Mouse (Mus musculus): ENCODE data around the gene Adamtsl1. TPM values are rescaled to one million over a fixed set of nuclear protein-coding genes. Genes with fewer than 3 reads are reported as not detected.

Adamtsl1 gene
- polyA plus RNA-seq, 1 experiment from 2014 or later, result 12.5 TPM

DNA sequence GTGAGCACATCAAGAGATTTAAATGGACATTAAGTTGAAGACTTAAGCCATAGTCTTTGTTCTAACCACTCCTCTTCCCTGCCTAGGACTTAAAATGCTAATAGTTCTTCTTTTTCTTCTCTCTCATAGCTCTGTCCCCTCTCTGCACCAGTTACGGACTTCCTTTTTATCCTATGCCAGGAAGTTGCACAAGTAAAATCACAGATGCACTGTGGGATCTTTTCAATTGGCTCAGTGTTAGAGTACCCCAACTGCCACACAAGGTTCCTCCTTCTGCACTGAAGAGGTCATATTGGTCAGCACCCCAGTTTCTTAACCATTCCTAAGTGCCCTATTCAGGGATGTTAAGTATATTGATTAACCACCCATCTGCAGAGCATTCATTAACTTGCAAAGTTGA, 15.9 kb downstream of the Adamtsl1 start:
- Histone ChIP-seq H3K4me1 (ENCODE audit: control insufficient read depth, insufficient read depth, low read depth, low read length) (no peaks in the 10 kb centered on the region), H3K4me2 (ENCODE audit: low read length) (no peak overlapping the region), H3K9ac (ENCODE audit: low read depth, low read length) (no peak overlapping the region), H3K36me3 (ENCODE audit: control insufficient read depth, insufficient read depth, low read length) (no peaks in the 10 kb centered on the region), H3K4me3 (ENCODE audit: low read length) (no peak overlapping the region), H3K9me3 (ENCODE audit: control insufficient read depth, low read length) (no peaks in the 10 kb centered on the region), H3K27ac (ENCODE audit: low read depth, low read length) (no peak overlapping the region), H3K27me3 (replicated peaks; ENCODE audit: control insufficient read depth, insufficient read depth, low read length) (no peaks in the 10 kb centered on the region)
- ATAC-seq, result no peak
- 67% methylated on average over 1 of the region's 1 CpGs for WGBS

DNA sequence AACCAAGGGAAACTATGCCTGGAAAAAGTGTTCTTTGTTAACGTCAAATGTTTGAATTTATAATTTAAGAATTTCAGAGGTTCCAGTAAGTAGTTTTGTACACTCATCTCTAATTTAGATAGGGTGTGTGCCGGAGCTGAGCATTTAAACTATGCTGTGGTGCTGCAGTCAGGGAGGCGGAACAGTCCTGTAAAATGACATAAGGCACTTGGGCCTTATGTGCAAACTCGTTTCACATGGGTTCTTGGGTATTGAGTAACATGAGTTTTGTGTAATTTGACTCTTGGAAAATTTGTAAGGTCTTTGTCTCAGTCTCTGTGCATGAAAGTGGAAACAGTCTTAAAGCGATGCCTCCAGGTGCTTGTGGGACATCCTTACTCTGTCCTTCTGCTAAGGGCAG, 25.7 kb downstream of the Adamtsl1 start:
- Histone ChIP-seq H3K27me3 (replicated peaks; ENCODE audit: control insufficient read depth, insufficient read depth, low read length) (no peaks in the 10 kb centered on the region), H3K36me3 (ENCODE audit: control insufficient read depth, insufficient read depth, low read length) (no peaks in the 10 kb centered on the region), H3K4me2 (ENCODE audit: low read length) (no peak overlapping the region), H3K4me1 (ENCODE audit: control insufficient read depth, insufficient read depth, low read depth, low read length) (no peaks in the 10 kb centered on the region), H3K9ac (ENCODE audit: low read depth, low read length) (no peak overlapping the region), H3K9me3 (ENCODE audit: control insufficient read depth, low read length) (no peaks in the 10 kb centered on the region), H3K4me3 (ENCODE audit: low read length) (no peak overlapping the region), H3K27ac (ENCODE audit: low read depth, low read length) (no peak overlapping the region)
- ATAC-seq, result no peak
- 85% methylated on average over 5 of the region's 5 CpGs for WGBS

DNA sequence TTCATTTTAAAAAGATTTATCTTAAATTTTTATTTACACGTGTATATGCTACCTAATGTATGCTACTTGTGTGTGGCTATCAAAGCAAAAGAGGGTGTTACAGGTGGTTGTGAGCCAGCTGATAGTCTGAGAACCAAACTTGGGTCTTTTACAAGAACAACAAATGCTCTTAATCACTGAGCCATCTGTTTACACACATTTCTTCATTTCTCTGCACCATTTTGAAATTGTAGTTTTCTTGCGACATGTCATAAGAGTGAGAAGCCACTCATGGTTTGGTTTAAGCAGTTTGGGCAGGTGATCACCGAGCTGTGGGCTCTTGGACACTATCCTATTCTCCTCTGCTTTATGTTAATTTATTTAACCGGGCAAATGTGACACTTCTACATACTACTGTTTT, 29.2 kb downstream of the Adamtsl1 start:
- H3K27ac ChIP-seq (ENCODE audit: low read depth, low read length), result no peak overlapping the region
- H3K36me3 ChIP-seq (ENCODE audit: control insufficient read depth, insufficient read depth, low read length), result no peaks in the 10 kb centered on the region
- no peak overlapping the region for H3K4me3 ChIP-seq (ENCODE audit: low read length)
- no peaks in the 10 kb centered on the region for H3K27me3 ChIP-seq (replicated peaks; ENCODE audit: control insufficient read depth, insufficient read depth, low read length)
- WGBS, result 80% methylated on average over 4 of the region's 4 CpGs
- H3K4me1 ChIP-seq (ENCODE audit: control insufficient read depth, insufficient read depth, low read depth, low read length), result no peaks in the 10 kb centered on the region
- no peaks in the 10 kb centered on the region for H3K9me3 ChIP-seq (ENCODE audit: control insufficient read depth, low read length)
- ATAC-seq, result no peak
- no peak overlapping the region for H3K4me2 ChIP-seq (ENCODE audit: low read length)
- H3K9ac ChIP-seq (ENCODE audit: low read depth, low read length), result no peak overlapping the region

DNA sequence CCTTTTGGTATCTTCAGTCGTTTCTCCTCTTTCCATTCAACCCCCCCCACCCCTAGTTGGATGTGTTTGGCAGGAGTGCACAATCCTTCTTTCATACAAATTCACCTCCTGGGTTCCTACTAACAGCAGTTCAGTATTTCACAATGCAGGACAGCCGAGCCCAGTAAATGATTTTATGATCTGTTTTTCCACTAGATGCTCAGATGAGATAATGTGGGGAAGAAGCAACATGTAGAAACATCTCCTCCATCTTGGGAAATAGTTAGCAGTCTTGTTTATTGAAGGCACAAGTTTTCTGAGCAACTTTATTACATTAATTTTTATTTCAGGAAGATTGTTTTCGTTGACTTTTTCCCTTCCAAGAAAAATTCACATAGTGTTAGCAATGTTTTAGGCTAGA, 40.7 kb downstream of the Adamtsl1 start:
- Histone ChIP-seq H3K36me3 (ENCODE audit: control insufficient read depth, insufficient read depth, low read length) (no peaks in the 10 kb centered on the region), H3K9ac (ENCODE audit: low read depth, low read length) (no peak overlapping the region), H3K27ac (ENCODE audit: low read depth, low read length) (no peak overlapping the region), H3K9me3 (ENCODE audit: control insufficient read depth, low read length) (no peaks in the 10 kb centered on the region), H3K4me2 (ENCODE audit: low read length) (no peak overlapping the region), H3K4me3 (ENCODE audit: low read length) (no peak overlapping the region), H3K4me1 (ENCODE audit: control insufficient read depth, insufficient read depth, low read depth, low read length) (no peaks in the 10 kb centered on the region), H3K27me3 (replicated peaks; ENCODE audit: control insufficient read depth, insufficient read depth, low read length) (no peaks in the 10 kb centered on the region)
- ATAC-seq, result no peak
- 72% methylated on average over 3 of the region's 3 CpGs for WGBS

DNA sequence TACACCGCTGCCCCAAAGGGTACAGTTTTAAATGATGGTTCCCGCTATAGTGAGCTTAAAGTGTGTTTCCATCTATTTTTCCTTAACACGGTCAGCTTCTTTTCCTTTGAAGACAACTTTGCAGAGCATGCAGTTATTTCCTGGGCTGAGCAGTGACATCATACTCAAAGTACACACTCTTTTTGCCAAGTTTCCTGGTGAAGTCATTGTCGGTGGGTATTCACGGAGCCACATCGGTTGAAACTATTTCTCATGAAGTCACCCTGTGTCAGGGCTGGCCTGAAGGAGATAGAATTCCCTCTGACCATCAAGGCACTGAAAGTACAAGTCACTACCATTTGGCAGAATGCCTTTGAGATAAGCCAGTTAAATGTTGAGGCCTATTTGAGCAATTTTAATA, 45.8 kb downstream of the Adamtsl1 start:
- Histone ChIP-seq H3K9me3 (ENCODE audit: control insufficient read depth, low read length) (no peaks in the 10 kb centered on the region), H3K27ac (ENCODE audit: low read depth, low read length) (no peak overlapping the region), H3K4me1 (ENCODE audit: control insufficient read depth, insufficient read depth, low read depth, low read length) (no peaks in the 10 kb centered on the region), H3K36me3 (ENCODE audit: control insufficient read depth, insufficient read depth, low read length) (no peaks in the 10 kb centered on the region), H3K27me3 (replicated peaks; ENCODE audit: control insufficient read depth, insufficient read depth, low read length) (no peaks in the 10 kb centered on the region), H3K9ac (ENCODE audit: low read depth, low read length) (no peak overlapping the region), H3K4me2 (ENCODE audit: low read length) (no peak overlapping the region), H3K4me3 (ENCODE audit: low read length) (no peak overlapping the region)
- ATAC-seq, result no peak
- WGBS, result 82% methylated on average over 6 of the region's 6 CpGs

DNA sequence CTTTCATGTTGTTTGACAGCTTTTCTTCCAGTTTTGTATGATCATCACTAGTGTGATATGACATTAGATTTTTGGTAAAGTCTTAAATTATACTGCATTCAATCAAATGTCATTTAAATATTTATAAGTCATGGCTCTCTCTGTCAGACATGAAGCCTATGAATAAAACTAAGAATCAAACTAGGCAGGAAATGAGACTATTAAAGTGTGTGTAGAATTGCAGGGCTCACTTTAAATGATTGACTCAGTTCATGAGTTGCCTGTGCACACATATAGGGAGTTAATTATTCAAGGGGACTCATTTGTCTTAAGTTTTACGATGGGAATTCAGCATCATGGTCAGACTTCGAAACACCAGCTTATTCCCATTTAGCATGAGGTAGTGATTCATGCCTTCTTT, 71.5 kb downstream of the Adamtsl1 start:
- Histone ChIP-seq H3K9me3 (ENCODE audit: control insufficient read depth, low read length) (no peaks in the 10 kb centered on the region), H3K9ac (ENCODE audit: low read depth, low read length) (no peak overlapping the region), H3K27ac (ENCODE audit: low read depth, low read length) (no peak overlapping the region), H3K4me1 (ENCODE audit: control insufficient read depth, insufficient read depth, low read depth, low read length) (no peaks in the 10 kb centered on the region), H3K4me2 (ENCODE audit: low read length) (no peak overlapping the region), H3K4me3 (ENCODE audit: low read length) (no peak overlapping the region), H3K27me3 (replicated peaks; ENCODE audit: control insufficient read depth, insufficient read depth, low read length) (no peaks in the 10 kb centered on the region), H3K36me3 (ENCODE audit: control insufficient read depth, insufficient read depth, low read length) (no peaks in the 10 kb centered on the region)
- ATAC-seq, result no peak
- WGBS, result 85% methylated on average over 2 of the region's 2 CpGs

DNA sequence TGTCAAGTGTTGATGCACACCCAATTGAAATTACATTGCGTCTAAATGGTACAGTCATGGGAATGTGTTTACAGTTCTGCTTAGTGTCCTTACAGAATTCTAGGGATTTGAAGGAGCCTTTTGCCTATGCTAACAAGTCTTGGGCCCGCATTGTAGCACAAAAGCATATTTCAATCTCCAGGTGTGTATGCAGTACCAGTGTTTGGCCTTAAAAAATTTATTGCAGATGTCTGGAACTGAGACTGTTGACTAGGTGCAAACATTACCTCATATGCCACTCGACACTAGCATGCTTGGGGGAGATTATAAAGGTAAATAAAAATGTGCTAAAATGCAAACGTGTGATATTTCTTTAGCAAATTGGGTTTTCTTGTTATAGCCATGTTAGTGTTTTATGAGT, 75.0 kb downstream of the Adamtsl1 start:
- Histone ChIP-seq H3K4me2 (ENCODE audit: low read length) (no peak overlapping the region), H3K27ac (ENCODE audit: low read depth, low read length) (no peak overlapping the region), H3K36me3 (ENCODE audit: control insufficient read depth, insufficient read depth, low read length) (no peaks in the 10 kb centered on the region), H3K9me3 (ENCODE audit: control insufficient read depth, low read length) (no peaks in the 10 kb centered on the region), H3K9ac (ENCODE audit: low read depth, low read length) (no peak overlapping the region), H3K4me3 (ENCODE audit: low read length) (no peak overlapping the region), H3K27me3 (replicated peaks; ENCODE audit: control insufficient read depth, insufficient read depth, low read length) (no peaks in the 10 kb centered on the region), H3K4me1 (ENCODE audit: control insufficient read depth, insufficient read depth, low read depth, low read length) (no peaks in the 10 kb centered on the region)
- WGBS, result 88% methylated on average over 4 of the region's 4 CpGs
- ATAC-seq, result no peak

DNA sequence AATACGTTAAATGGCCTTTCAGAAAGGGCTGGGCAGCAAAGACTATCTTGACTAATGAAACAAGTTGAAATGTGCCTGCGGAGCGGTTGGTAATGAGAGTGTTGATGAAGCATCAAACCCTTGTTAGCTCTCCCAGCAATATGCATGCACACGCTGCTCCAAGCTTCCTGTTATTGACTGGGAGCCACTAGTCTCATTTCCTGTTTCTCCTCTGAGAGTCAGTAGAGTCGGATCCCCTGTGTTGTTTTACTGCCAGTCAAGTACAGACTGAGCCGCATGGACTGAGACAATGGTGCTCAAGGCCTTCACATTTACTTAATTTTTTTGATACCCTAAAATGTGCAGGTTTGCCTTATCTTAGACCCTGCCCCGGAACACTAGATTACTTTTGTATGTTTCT, 77.1 kb downstream of the Adamtsl1 start:
- 76% methylated on average over 7 of the region's 7 CpGs for WGBS
- no peak overlapping the region for H3K4me3 ChIP-seq (ENCODE audit: low read length)
- no peaks in the 10 kb centered on the region for H3K9me3 ChIP-seq (ENCODE audit: control insufficient read depth, low read length)
- ATAC-seq, result no peak
- no peaks in the 10 kb centered on the region for H3K27me3 ChIP-seq (replicated peaks; ENCODE audit: control insufficient read depth, insufficient read depth, low read length)
- H3K27ac ChIP-seq (ENCODE audit: low read depth, low read length), result no peak overlapping the region
- no peak overlapping the region for H3K9ac ChIP-seq (ENCODE audit: low read depth, low read length)
- no peak overlapping the region for H3K4me2 ChIP-seq (ENCODE audit: low read length)
- H3K36me3 ChIP-seq (ENCODE audit: control insufficient read depth, insufficient read depth, low read length), result no peaks in the 10 kb centered on the region
- no peaks in the 10 kb centered on the region for H3K4me1 ChIP-seq (ENCODE audit: control insufficient read depth, insufficient read depth, low read depth, low read length)

DNA sequence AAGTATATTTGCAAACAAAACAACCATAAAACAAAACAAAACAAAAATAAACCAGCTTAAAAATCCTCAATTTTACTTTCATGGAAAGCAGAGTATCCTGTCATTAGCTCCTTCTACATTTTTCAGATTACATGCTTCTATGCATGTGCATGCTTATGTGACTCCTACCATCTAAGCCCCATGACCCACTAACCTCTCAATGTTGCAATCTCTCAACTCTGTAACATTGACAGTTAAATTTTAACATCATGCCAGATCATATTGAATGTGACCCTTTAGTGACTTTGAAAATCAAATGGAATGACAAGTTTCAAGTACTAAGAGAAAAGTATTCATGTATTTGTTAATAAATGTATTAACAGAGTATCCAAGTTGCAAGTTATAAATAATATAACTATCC, 80.2 kb downstream of the Adamtsl1 start:
- H3K27ac ChIP-seq (ENCODE audit: low read depth, low read length), result no peak overlapping the region
- H3K36me3 ChIP-seq (ENCODE audit: control insufficient read depth, insufficient read depth, low read length), result no peaks in the 10 kb centered on the region
- no peak overlapping the region for H3K4me2 ChIP-seq (ENCODE audit: low read length)
- H3K4me1 ChIP-seq (ENCODE audit: control insufficient read depth, insufficient read depth, low read depth, low read length), result no peaks in the 10 kb centered on the region
- H3K27me3 ChIP-seq (replicated peaks; ENCODE audit: control insufficient read depth, insufficient read depth, low read length), result no peaks in the 10 kb centered on the region
- no peak overlapping the region for H3K4me3 ChIP-seq (ENCODE audit: low read length)
- H3K9me3 ChIP-seq (ENCODE audit: control insufficient read depth, low read length), result no peaks in the 10 kb centered on the region
- ATAC-seq, result no peak
- no peak overlapping the region for H3K9ac ChIP-seq (ENCODE audit: low read depth, low read length)

DNA sequence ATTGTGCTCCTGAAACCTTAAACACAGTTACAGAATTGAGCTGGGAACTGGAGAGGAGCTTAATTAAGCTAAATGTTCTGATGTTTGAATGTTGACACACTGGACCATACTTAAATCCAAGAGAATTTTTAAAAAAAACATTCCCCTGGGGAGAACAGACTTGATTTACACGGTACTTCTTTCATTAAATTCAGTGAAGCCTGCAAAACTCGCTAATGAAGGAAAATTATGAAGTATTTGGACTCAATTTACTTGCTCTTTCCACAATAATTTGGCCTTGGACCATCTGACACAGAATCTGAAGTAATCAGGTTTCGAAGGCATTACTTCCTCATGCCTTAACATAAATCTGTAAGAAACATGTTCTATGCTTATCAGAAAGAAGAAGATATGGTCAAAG, 99.4 kb downstream of the Adamtsl1 start:
- Histone ChIP-seq H3K27ac (ENCODE audit: low read depth, low read length) (no peak overlapping the region), H3K4me1 (ENCODE audit: control insufficient read depth, insufficient read depth, low read depth, low read length) (no peaks in the 10 kb centered on the region), H3K4me2 (ENCODE audit: low read length) (no peak overlapping the region), H3K4me3 (ENCODE audit: low read length) (no peak overlapping the region), H3K36me3 (ENCODE audit: control insufficient read depth, insufficient read depth, low read length) (no peaks in the 10 kb centered on the region), H3K27me3 (replicated peaks; ENCODE audit: control insufficient read depth, insufficient read depth, low read length) (no peaks in the 10 kb centered on the region), H3K9ac (ENCODE audit: low read depth, low read length) (no peak overlapping the region), H3K9me3 (ENCODE audit: control insufficient read depth, low read length) (no peaks in the 10 kb centered on the region)
- no peak for ATAC-seq
- WGBS, result 75% methylated on average over 3 of the region's 3 CpGs
